Mouse (Mus musculus) layer of hippocampus, postnatal 25 days (tissue): ENCODE measurements at regions not wholly inside any gene's neighbourhood (a gene's known extent, or its start where the extent isn't known, plus 50 kb on each side); places are given as distances from the start of the nearest gene placed in this dataset.

Source experiments
- DNase-seq, 2 experiments: peaks; one replicate each; pipeline ENCODE4 v3.0.0; 2022; ENCODE audit warnings: mixed read lengths in 2 of 2, low spot score in 1 of 2; ENCODE audit errors: extremely low spot score in 1 of 2

DNA sequence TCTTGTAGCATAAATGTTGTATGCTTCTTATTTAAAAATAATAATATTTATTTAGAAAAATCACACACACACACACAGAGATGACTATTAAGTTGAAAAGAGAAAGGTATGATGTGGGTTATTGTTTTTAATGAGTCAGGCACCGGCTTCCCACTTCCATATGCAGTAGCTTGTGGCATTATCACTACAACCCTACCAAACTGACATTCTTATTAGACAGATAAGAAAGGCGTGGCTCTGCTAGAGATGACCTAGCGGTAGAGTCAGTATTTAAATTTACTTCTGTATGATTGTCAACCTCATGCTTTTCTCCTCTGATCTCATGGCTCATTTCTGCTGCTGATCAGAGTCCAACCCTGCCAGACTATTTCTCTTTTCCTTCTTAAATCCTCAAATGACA, 260.9 kb downstream of the Icos start:
- DNase-seq, result no peak

GRCm38 (mm10) chr1:61257561-61257960, 279.8 kb downstream of the Icos start:
- no peak for DNase-seq

GRCm38 (mm10) chr1:61263466-61263865, 285.7 kb downstream of the Icos start:
- no peak for DNase-seq

- no peak for DNase-seq
Measured at GRCm38 (mm10) chr1:61265706-61266127, 288.0 kb downstream of the Icos start.

DNA sequence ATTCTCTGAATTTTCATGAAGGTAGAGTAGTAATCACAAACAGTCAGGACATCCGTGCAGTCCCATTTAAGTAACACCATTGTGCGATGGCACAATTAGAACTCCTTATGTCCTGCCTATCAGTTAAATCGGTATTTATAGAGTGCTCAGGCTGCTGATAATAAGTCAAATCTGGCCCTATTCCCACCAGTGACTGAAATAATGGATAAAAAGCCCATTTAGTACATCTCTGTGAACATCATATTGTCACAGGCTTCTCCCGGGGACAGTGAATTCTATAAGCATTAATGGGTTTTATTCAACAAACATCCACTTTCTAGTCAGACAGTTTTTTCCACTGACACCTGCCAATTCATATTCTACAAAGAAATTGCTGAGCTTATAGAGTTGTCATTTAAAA, 296.1 kb downstream of the Icos start:
- DNase-seq, result no peak

DNA sequence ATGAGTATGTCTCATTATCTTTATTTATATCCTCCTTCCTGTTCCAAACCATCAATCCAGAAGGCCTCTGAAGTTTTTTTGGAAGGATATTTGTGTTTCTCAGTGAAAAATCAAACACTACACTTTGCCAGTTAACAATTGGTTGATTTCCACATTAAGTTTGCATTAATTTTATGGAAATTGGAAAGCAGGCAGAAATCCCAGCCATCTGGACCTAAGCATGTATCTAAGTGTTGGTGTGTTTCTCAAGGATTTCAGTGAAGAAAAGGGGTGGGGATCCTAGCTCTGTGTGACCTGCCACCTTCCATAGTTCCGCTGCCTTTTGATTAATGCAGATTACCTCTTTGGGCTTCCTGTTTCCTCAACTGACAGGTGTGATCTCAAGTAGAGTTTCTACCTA, 296.5 kb downstream of the Icos start:
- no peak for DNase-seq

GRCm38 (mm10) chr1:61277170-61277710, 299.5 kb downstream of the Icos start:
- no peak for DNase-seq

GRCm38 (mm10) chr1:61288185-61288584, 310.5 kb downstream of the Icos start:
- no peak for DNase-seq

DNA sequence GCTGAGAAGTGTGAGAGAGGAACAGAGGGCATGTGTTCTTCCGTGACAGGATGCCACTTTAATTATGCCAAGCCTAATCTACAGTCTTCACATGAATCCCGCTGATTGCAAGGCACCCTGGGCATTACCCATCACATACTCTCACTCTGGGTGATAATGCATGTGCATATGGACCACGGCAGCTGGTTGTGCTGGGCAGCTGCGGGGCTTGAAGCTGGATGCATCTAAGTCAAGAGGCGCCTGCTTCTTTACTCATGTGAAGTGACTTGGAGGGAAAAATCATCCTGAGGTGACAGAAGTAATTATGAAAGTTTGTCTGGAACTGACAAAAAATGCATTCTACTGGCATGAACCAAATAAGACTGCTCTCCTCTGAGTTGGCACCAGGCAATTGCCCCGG, 311.2 kb downstream of the Icos start:
- DNase-seq, result no peak

DNA sequence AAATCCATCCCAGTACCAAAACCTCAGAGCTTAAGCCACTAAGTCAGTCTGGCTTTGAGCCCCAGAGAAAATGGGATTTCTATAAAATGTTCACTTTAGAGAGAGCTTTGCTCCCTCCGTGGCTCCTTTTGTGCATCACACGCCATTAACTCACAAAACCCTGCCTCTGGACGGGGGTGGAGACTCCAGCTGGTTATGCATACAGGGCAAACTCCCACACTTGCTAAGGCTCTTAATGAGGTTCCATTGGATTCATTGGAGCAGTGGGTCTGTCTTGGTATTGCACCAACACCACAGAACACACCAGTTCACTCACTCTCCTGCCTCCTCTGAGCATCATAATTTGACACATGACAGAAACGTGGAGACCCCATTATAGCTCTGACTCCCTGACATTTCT, 311.8 kb downstream of the Icos start:
- DNase-seq, result no peak

- DNase-seq, result no peak
Measured at GRCm38 (mm10) chr1:61293106-61293505, 315.4 kb downstream of the Icos start.

- DNase-seq, result no peak
Measured at GRCm38 (mm10) chr1:61295219-61295618, 317.5 kb downstream of the Icos start.

DNA sequence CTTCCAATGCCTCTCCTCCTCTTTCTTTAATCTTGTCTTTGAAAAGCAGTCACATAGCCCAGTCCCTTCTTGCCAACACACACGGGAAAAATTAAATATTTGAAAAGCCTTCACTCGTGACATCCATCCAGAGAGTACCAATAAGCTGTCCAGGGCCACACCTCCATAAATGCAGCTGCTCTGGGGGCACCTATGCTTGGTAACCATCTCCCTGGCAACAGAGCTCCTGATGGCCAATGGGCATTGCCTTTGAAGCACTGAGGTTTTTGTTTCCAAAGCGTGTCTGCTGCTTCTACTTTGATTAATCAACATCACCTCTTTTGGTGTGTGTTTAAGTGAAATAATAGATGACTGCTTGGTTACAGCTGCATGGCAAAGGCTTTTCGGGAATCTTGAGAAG, 319.1 kb downstream of the Icos start:
- DNase-seq, result no peak

GRCm38 (mm10) chr1:61297361-61297760, 319.6 kb downstream of the Icos start:
- DNase-seq, result no peak

DNA sequence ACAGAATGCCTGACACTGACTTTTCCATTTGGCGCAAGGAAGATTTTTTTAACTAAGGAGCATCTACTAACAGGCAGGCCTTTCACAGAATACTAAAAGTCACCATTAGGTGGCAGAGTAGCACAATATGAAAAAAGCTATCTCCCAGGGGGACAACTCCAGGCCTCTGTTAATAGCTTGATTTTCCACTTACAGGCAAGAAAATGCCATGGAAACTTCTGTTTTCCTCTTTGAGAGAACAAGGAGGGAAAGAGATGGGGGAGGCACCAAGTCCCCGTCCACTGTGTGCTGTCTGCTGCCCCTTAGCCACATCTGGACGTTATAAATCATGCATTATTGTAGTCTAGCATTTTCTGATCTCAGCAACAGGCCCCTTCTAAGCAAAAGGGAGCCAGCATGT, 320.3 kb downstream of the Icos start:
- no peak for DNase-seq

DNA sequence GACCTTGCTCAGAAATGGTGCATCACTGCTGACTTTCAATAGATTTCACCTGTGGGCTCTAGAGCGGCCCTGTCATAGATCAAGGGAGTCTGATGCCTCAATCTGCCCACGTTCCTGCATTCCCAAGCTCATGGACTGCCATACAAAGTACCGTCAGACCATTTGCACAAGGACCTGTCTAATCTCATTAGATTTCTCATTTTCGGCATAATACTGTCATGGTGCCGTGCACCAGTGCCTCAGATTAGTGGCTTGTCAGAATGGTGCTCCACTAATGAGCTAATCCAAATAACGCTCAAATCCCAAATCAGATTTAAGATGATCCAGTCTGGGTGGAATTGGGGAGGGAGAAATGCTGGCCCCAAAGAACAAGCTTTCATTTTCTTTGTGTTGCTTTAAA, 321.1 kb downstream of the Icos start:
- no peak for DNase-seq

GRCm38 (mm10) chr1:61300491-61300890, 322.8 kb downstream of the Icos start:
- DNase-seq, result no peak

DNA sequence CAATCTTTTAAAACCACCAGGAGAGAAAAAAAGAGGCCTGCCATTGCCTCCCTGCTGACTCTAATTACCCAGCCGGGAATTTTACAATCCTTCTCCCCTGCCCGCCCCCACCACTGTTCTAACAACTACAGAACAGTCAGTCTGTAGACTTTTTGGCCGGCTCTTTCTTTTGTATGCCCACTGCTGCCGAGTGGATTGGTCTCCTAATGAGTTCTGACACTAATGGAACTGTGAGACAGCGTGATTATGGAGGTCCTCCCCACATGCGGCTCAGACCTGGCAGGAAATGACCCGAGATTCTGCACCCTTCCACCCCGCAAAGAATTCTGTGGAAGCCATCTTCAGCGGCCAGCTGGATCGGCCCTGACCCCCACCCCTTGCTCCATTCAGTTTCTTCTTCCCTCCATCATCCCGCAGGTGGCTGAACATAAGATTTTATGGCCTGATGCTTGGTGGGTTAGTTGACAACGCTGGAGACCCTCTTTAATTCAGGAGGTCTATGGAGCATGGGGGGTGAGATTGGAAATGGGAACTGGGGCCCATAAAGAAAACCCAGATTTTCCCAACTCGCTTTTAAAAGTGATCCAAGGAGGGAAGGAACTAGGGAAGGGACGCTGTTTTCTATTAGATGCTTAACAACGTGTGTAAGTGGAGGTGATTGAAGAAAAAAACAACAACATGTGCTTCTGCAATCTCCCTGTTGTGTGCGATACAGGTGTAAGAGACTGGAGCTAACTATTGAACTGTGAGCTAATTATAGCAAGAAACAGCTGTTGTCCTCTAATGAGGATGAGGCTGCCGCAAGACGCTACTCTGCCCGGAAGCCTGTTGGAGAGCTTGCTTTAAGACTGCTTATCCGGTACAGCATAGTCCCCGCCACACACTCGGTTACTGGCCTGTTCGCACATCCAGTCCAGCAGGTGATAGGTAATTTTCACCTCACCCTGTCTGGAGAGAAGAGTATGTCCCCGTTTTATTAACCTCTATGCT, 323.6 kb downstream of the Icos start:
- no peak for DNase-seq

DNA sequence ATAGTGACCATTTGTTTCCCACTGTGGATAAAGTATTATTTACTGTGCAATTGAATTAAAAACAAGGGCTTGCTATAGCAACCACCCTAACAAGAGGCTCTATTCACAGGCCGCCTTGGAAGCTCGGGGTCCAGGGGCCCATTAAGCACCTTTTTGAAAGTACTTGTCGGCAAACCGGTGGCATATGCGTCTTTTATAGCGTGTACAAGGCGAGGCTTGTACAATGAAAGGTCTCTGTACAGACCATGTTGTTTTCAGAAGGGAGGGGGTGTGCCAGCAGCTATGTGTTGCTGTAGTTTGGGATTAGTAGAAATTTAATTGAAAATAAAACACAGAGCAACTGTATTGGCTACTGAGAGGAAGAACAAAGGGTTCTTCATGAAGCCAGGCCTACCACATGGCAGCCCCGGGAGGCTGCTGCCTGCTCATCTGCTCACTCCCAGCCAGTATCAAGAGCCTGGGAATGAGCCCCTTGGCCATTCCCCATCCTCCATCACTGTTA, 324.9 kb downstream of the Icos start:
- DNase-seq, result no peak

DNA sequence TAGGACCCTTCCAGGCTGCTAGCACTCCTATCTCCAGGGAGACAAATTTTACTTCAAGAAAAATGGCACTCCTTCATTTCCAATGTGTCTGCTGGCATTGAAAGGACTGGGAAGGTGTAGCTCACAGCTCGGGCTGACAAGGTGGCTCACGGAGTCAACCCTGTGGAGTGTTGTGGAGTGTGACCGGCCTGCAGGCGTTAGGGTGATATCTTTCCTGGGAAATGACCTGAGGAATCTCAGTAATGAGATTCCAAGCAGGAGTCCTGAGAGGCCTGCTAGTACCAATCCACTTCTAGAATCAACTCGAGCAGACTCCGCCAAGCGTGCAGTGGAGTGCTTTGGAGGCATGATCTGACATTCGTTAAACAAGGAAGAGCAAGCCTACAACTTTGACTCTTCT, 328.6 kb downstream of the Icos start:
- DNase-seq, result no peak

DNA sequence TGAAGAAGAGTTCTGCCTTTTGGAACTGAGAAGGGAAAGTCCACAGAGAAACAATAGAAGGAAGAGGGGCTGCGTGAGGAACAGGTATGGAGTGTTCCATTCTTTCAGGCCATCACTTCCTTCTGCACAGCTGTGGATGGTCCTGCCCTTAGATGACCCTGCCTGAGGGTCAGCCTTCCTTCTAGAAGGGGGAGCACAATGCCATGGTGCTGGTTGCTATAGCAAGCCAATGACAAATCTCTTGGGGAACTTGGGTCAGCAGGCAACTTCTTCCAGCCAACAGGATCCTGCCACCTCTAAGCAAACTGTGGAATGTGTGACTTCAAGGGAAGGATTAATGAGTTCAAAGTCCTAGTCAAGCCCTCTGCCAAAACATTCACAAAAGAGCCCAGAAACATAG, 329.1 kb upstream of the Pard3b start:
- no peak for DNase-seq
